Mouse (Mus musculus) gonadal fat pad, adult 2 months (tissue): ENCODE measurements around the gene Cdkal1. TPM values are rescaled to one million over a fixed set of nuclear protein-coding genes. Genes with fewer than 3 reads are reported as not detected.

Experiments
- DNase-seq: peaks from one replicate; pipeline ENCODE4 v3.0.0-alpha.2; 2012; ENCODE audit warnings: low read depth
- polyA plus RNA-seq: library from polyadenylated mRNA; depleted of rRNA; stranded (reverse); fragments of >200 nt; gene quantifications from 2 replicates; pipeline ENCODE4 v1.2.3, GENCODE M21; 2012

Gene Cdkal1
- polyA plus RNA-seq, 1 experiment = 2.8 TPM

DNA sequence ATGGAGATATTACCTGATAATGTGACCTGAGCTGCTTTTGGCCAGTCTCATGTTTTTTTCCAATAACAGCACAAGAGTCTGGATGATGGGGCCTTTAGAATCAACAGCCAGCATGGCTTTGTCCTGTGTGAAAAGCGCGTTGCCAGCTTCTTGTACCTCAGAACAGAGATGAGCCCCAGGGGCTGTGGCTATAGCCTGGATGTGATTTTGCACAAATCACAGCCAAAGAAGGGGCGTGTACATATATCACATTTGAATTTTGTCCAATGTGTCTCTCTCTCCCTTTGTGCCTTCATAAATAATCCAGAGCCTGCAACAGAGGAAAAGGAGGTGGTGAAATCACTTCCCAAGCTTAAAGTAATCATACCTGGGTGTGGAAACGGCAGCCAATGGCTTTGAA, 660.5 kb downstream of the Cdkal1 start:
- no peak for DNase-seq

DNA sequence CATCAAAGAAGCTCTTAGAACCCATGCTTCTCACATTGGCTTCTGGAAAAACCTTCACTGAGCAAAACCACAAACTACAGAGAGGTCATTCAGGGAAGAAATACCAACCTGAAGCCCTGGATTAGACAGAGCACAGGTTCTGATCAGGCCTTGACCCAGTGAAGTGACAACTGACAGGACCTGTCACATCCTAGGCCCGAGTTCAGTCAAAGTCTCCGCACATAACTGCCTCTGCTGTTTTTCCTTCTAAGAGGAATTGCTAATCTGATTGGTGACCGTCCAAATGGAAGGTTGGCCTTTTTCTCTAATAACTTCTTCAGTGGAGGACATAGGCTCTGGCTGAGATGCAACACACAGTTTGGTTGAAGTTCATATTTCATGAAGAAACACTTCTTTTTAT, 662.8 kb downstream of the Cdkal1 start:
- DNase-seq = no peak

DNA sequence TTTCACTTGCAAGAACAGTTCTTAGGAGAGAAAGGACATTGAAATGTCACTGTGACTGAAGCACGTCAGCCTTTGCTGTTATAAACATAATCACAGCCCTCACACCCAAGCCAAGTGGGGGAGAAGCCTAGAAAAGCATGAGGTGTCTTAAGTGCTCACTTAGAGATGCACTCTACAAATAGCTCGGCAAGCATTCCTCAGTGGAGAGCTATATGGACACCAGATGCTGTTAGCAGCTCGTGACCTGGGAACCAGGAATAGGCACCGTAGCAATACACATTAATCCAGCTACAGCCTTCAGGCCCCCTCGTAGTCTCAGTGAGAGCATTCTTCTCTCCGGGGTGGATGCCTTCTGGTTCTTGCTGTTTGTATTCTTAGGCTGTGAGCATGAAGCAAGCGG, 664.9 kb downstream of the Cdkal1 start:
- DNase-seq = no peak

DNA sequence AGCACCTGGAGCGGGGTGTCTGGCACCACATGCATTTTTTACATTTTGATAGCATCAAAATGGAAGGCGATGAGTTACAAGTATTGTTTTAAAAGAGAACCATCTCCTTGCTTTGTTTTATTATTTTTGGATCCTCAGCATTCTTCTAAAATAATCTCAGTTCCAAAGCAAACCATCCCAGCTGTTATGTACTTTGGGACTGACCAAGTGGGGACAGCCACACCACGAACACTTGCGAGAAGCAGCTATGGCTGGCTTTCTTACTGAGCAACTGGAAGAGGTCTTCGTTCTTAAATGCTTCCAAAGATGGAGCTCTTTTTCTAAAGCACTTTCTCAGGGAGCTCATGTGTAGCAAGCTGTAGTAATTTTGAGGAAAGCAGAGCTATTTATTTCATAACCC, 668.7 kb downstream of the Cdkal1 start:
- DNase-seq = no peak

DNA sequence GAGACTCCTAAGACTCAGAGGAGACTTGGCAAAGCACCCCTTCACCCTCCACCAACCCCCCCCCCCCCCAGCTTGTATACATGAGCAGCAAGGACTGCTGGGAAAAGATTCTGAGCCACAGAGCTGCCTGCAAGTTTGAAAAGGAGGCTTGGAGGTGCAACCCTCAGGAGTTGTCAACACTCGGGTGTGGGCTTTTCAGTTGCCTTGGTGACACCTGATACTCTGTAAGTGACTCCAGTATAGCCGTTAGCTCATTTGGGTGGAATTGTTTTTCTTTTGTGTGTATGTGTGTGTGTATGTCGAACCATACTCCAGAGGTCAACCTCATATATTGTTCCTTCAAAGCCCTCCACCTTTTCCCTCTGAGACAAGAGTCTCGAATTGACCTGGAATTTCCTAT, 669.9 kb downstream of the Cdkal1 start:
- DNase-seq = no peak

DNA sequence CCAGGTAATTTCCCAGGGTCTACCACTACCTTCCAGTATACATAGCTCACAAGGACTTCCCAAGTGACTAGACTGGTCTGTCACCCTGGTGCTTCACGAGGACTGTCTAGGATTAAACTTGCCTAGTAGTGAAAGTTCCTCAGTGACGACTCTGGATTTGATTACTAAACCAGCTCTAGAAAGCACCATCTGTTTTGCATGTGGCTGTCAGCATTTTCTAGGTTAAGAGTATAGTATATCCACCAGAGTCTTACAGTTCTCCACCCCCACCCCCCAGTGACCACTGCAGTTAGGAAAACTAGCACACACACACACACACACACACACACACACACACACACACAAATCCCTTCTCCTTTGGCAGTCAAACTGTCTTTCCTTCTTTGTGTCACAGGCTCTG, 670.9 kb downstream of the Cdkal1 start:
- no peak for DNase-seq

DNA sequence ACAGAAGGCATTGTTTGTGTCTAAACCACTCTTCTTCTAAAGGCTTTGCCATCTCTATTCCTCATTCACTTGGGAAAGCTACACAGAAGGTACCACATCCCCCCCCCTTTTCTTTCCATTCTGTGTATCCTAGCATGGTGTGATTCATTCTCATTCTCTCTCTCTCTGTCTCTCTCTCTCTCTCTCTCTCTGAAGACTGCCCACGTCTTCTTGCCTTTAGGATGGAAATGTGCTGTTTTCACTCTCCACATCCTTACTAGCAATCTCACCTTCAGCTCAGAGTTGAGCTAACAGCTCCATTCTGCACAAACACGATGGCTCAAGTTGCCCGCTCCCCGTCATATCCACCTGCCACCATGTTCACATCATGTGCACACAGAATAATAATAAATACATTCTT, 675.6 kb downstream of the Cdkal1 start:
- no peak for DNase-seq

DNA sequence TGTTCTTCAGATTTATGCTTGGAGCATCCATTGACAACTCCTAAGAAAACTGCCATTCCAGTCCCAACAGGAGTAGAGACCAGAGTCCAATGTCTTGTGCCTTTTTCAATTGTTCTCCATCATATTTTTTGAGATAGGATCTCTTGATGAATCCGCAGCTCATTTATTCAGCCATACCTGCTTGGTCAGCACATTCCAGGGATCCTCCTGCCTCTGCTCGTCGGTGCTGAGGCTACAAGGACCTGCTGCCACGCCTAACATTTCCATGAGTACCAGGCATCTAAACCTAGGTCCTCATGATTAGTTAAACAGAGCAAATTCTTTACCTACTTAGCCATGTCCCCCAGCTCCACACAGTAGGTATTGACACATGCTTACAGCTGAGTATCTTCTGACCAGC, 676.2 kb downstream of the Cdkal1 start:
- DNase-seq = no peak

DNA sequence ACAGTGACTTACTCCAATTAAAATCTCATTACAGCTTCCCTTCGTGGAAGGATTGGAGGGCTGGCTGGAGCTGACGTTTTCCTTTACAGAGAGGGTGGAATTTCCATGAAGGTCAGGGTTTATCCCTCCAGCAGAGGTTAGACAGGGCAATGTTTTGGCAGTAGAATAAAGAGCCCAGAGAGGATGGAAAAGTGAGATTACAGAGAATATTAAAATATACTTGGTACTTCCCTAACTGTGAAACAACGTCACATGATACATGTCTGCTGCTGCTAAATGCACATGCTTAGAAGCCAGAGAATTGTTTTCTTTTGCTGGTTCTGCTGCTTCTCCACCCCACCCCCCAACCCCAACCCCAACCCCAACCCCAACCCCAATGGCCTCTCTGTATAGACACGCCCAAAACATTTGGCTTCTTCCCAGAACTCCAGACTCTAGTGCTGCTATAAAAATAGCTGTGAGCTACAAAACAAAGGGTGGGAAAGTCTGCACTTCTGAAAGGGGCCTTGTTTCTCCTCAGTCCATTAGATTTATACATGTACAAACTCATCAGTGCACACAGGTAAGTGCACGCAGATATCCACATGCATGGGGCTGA, 677.5 kb downstream of the Cdkal1 start:
- DNase-seq = no peak

DNA sequence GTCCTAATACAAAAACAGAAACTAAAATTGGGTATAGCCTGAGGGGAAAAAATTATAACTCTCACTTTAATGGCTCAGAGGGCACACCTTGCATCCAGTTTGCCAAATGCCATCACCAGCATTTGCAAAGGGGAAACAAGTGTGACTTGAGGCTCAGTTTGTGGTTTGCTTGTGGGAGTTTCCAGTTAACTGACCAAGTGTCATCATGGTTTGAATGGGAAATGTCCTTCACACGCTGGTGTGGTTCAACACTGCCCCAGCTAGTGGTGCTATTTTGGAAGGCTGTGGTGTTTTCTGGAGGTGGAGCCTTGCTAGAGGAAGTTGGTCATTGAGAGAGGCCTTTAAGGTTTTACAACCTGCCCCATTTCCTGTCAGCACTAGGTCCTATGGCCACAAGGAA, 686.1 kb downstream of the Cdkal1 start:
- no peak for DNase-seq

DNA sequence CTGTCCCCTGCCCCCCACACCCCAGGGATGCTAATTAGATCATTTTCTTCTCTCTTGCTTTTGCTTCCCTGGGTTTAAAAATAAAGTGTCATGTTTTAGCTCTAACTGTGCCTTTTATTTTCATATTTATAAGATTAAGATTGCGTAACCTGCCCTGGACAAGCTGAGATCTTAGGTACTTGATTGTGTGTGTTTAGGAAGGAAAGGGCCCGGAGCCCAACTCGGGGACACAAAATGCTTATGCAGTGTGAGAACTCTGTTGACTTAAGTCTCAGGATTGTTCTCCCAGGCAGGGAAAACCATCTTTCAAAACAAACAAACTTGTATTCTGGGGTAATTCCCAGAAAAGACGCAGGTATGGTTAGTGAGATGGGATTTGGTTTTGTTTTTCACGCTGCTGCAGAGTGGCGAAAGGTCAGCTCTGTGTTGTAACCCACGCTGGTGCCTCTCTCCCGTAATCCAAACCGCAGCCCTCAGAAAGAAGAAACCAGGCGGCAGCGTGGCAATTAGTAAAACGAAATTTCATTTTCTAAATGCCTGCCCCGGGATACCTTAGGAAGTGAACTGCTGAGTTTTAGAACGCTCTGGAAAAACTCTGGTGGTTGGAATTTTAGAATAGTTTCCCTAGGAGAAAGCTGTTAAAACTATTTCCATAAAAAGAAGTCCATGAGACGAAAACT, 690.5 kb downstream of the Cdkal1 start:
- DNase-seq = no peak

DNA sequence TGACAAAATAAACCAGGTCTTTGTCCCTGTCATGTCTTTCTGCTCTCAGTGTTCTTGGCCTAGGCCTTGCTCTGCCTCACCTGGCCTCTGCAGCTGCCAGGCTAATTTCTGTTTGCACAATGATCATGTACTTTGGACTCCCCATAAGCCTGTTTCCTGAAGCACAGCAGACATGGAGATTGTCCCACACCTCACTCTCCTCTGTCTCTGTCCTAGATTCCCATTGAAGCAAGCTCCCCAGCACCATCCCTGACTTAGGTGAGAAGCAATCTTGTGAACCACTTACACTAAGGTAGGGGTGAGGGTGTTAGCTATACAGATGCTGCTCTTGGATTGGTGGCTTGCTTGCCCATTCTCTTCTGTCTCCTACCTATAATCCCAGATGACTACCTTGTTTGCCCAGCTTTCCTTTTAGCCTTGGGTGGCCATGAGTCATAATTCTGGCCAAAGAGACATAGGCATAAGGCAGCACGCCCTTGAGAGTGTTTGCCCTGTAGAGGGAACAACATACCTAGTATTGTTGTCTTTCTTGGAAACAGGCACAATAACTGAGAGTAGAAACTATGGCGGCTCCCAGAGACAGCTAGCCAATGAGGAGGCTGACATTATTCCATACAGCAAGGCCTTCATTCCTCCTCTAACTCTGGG, 692.5 kb downstream of the Cdkal1 start:
- DNase-seq = no peak

DNA sequence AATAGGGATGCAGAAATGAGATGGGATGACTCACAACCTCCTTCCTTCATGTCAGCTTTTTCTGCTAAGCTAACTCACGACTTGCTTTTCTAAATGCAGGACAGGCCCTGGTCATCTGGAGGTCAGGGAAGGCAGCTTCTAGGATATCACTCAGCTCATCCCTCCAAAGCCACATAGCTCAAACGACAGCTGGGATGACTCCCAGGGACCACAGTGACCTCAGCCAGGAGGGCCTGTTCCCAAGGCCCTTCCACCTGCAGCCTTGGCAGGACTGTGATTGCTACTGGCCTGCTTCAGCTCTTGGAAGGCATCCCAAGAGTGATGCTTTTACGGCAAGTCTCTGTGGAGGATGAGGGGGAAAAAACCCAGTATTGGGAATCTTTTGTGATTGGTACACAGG, 693.0 kb downstream of the Cdkal1 start:
- DNase-seq = no peak

DNA sequence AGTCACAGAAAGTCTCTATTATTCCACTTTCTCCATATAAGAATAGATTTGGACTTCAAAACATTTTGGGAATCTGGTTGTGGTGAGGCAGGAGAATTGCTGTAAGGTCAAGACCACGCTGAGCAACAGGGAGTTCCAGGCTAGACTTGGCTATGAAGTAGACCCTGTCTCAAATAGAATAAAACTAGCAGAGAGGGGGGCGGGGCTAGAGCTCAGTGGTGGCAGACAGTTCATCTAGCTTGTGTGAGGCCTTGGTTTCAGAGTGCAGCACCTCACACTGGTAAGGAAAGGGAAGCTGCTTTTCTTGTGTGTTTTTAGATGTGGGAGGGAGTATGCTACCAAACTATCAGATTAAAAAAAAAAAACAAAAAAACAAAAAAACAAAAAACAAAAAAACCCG, 694.0 kb downstream of the Cdkal1 start:
- no peak for DNase-seq

DNA sequence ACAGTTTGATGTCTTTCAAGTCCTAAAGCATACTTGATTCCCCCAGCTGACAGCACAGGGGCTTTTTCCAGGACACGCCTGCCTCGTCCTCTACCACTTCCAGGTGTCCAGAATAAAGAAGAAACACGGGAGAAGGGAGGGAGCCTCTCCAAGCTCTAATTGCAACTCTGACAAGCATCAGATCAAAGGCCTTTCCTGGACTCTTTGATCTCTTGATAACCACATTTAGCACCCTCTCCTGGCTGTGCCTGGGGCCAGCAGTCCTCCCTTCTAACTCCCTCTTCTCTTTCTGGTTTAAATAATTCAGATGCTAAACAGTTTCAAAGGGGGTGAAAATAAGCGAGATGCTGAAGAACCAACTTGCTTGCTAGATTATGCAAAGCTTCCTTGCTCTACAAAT, 698.8 kb downstream of the Cdkal1 start:
- no peak for DNase-seq

DNA sequence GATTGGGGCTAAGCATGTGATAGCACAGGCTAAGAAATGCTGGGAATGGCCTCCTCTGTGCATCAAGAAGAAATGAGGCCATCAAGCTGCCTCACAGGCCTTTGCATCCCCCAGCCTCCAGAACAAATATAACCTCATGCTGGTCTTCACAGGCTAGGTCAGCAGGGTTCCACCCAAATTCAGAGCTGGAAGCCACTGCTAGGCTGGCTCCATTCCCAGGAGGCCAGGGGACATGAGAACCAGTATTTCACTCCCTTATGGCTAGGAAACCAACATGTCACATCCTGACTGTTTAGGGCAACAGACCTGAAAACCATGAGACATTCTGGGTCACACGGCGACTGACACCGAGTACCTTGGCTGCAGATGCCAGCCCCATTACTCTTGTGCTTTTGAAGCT, 700.2 kb downstream of the Cdkal1 start:
- DNase-seq = no peak

DNA sequence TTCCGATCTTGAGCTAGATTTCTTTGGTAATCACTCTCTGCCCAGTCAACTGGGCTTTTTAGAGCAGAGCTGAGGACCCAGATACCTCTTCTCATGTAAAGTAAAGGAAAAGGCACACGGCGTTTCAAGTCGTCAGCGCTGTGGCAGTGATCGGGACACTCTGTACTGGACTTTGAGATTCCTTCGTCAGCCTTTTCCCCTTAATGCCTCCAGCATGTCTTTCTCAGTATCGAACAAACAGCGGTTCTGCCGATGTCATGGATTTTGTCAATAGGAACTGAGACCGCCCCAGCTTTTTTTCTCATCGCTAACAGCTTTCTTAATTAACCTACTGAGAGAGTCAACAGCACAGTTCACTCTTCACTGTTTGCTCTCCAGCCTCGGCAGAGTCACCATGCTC, 705.4 kb downstream of the Cdkal1 start:
- DNase-seq = no peak

DNA sequence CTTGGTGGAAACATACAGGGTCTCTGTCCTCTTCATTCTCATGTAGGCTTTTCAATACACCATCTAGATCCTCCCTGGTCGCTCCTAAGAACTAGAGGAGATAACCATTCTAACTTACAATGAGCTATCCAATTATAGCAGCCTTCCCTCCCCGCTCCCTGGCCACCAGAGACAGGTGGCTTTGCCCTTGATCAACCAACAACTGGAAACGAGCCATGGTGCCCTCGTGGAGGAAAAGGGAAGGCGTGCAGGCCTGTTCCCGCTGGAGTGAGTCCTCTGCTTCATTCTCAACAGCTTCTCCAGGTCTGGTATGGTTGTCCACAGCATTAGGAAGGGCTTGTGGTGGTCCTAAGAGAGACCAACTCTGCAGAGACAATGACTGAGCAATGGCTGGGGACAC, 706.1 kb downstream of the Cdkal1 start:
- no peak for DNase-seq

DNA sequence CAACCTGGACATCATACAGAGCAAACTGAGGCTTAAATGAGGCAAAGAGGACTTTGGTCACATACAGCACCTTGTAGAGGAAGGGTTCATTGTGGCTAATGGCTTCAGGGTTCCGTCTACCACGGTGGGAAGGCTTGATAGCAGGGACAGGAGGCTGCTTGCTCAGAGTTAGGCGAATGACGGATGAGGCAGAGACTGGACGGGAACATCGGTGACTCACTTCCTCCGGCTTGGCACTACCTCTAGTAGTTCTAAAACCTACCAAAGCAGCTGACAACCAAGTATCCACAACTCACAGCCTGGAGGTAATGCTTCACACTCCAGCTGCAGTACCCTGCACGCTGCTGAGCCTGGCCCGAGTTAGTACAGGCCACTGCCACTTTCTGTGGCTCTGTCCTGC, 706.9 kb downstream of the Cdkal1 start:
- no peak for DNase-seq
